Mouse (Mus musculus) liver, adult (tissue): ENCODE results near the gene Srrm1.

Experiments used
- GATA4 ChIP-seq: IDR thresholded peaks from 2 replicates; pipeline ENCODE4 v1.6.1; 2014; ENCODE audit warnings: mild to moderate bottlenecking, low read length; ENCODE audit not compliant: insufficient replicate concordance

The Srrm1 gene

GRCm38 (mm10) chr4:135353066-135353793 is at the start of gene Srrm1:
Srrm1 (minus strand) TSS chr4:135353321.
- peak; percentile 49; the same call in 1 of the 2 replicates for TF ChIP-seq GATA4

- TF ChIP-seq GATA4 = no peak
Measured at GRCm38 (mm10) chr4:135401881-135402280, 48.8 kb upstream of the Srrm1 start.

GRCm38 (mm10) chr4:135397991-135398390 is 44.9 kb upstream of the Srrm1 start, which contains the start of gene Ncmap:
Ncmap (minus strand) TSS chr4:135398227.
- no peak for TF ChIP-seq GATA4

- no peak for TF ChIP-seq GATA4
Measured at GRCm38 (mm10) chr4:135397551-135397950, 44.4 kb upstream of the Srrm1 start.

GRCm38 (mm10) chr4:135396303-135396702 is 43.2 kb upstream of the Srrm1 start:
- TF ChIP-seq GATA4 = no peak

- TF ChIP-seq GATA4 = no peak
Measured at GRCm38 (mm10) chr4:135395375-135395774, 42.3 kb upstream of the Srrm1 start.

- no peak for TF ChIP-seq GATA4
Measured at GRCm38 (mm10) chr4:135394666-135395065, 41.5 kb upstream of the Srrm1 start.

GRCm38 (mm10) chr4:135393381-135393780 is 40.3 kb upstream of the Srrm1 start:
- no peak for TF ChIP-seq GATA4

- TF ChIP-seq GATA4 = no peak
Measured at GRCm38 (mm10) chr4:135392801-135393200, 39.7 kb upstream of the Srrm1 start.

GRCm38 (mm10) chr4:135391014-135391413 is 37.9 kb upstream of the Srrm1 start:
- no peak for TF ChIP-seq GATA4

GRCm38 (mm10) chr4:135385614-135386013 is 32.5 kb upstream of the Srrm1 start:
- no peak for TF ChIP-seq GATA4

- no peak for TF ChIP-seq GATA4
Measured at GRCm38 (mm10) chr4:135382316-135382715, 29.2 kb upstream of the Srrm1 start.

- TF ChIP-seq GATA4 = no peak
Measured at GRCm38 (mm10) chr4:135381355-135381754, 28.2 kb upstream of the Srrm1 start.

GRCm38 (mm10) chr4:135377241-135377640 is 24.1 kb upstream of the Srrm1 start:
- TF ChIP-seq GATA4 = no peak

GRCm38 (mm10) chr4:135375444-135375843 is 22.3 kb upstream of the Srrm1 start:
- TF ChIP-seq GATA4 = no peak

- TF ChIP-seq GATA4 = no peak
Measured at GRCm38 (mm10) chr4:135373299-135373698, 20.2 kb upstream of the Srrm1 start.

- TF ChIP-seq GATA4 = no peak
Measured at GRCm38 (mm10) chr4:135370372-135370771, 17.3 kb upstream of the Srrm1 start.

GRCm38 (mm10) chr4:135362828-135363227 is 9.7 kb upstream of the Srrm1 start:
- TF ChIP-seq GATA4 = no peak

- TF ChIP-seq GATA4 = no peak
Measured at GRCm38 (mm10) chr4:135361722-135362121, 8.6 kb upstream of the Srrm1 start.
